Mouse (Mus musculus): ENCODE measurements at regions not wholly inside any gene's neighbourhood (a gene's known extent, or its start where the extent isn't known, plus 50 kb on each side); places are given as distances from the start of the nearest gene placed in this dataset.

- no peak overlapping the region for H3K4me3 ChIP-seq (ENCODE audit: control insufficient read depth, low read depth, low read length)
- H3K4me1 ChIP-seq (ENCODE audit: control insufficient read depth, insufficient read depth, low read length), result no peaks in the 10 kb centered on the region
- H3K36me3 ChIP-seq (ENCODE audit: control insufficient read depth, insufficient read depth, low read length), result no peaks in the 10 kb centered on the region
- TF ChIP-seq POLR2A (IDR thresholded peaks at IDR 0.05; ENCODE audit: control insufficient read depth, low read depth, low read length) (no peak), CTCF (IDR thresholded peaks at IDR 0.05; ENCODE audit: control insufficient read depth, insufficient read depth, insufficient replicate concordance, low read depth, low read length) (no peak)
- no peaks in the 10 kb centered on the region for H3K27me3 ChIP-seq (ENCODE audit: control insufficient read depth, insufficient read depth, low read length)
- no peak overlapping the region for H3K27ac ChIP-seq (ENCODE audit: control insufficient read depth, insufficient read depth, low read depth, low read length)
Observed at GRCm38 (mm10) chr2:128445443-128445842, 145.6 kb upstream of the Spdye4c start.

DNA sequence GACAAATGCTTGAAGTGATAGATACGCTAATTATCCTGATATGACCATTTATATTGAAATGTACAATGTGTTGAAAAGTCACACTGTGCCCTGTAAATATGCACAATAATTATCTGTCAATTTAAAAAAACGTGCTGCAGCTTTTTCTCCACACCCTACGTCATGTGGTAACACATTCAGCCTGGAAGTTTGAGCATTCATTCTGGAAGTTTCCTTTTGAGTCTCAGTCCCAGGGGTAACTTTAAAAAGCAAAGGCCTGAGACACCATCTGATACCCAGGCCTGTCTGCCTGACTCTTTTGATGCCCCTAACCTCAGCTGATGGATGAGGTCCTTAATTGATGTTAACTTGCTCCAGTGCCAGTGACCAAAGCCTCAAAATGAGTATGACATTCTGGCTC lies 141.7 kb upstream of the Spdye4c start:
- H3K27me3 ChIP-seq (ENCODE audit: control insufficient read depth, insufficient read depth, low read length), result no peaks in the 10 kb centered on the region
- H3K36me3 ChIP-seq (ENCODE audit: control insufficient read depth, insufficient read depth, low read length), result no peaks in the 10 kb centered on the region
- H3K4me3 ChIP-seq (ENCODE audit: control insufficient read depth, low read depth, low read length), result no peak overlapping the region
- TF ChIP-seq CTCF (IDR thresholded peaks at IDR 0.05; ENCODE audit: control insufficient read depth, insufficient read depth, insufficient replicate concordance, low read depth, low read length), result no peak
- no peak for TF ChIP-seq POLR2A (IDR thresholded peaks at IDR 0.05; ENCODE audit: control insufficient read depth, low read depth, low read length)
- H3K4me1 ChIP-seq (ENCODE audit: control insufficient read depth, insufficient read depth, low read length), result no peaks in the 10 kb centered on the region
- no peak overlapping the region for H3K27ac ChIP-seq (ENCODE audit: control insufficient read depth, insufficient read depth, low read depth, low read length)

- no peaks in the 10 kb centered on the region for H3K4me1 ChIP-seq (ENCODE audit: control insufficient read depth, insufficient read depth, low read length)
- TF ChIP-seq POLR2A (IDR thresholded peaks at IDR 0.05; ENCODE audit: control insufficient read depth, low read depth, low read length) (no peak), CTCF (IDR thresholded peaks at IDR 0.05; ENCODE audit: control insufficient read depth, insufficient read depth, insufficient replicate concordance, low read depth, low read length) (no peak)
- no peaks in the 10 kb centered on the region for H3K27me3 ChIP-seq (ENCODE audit: control insufficient read depth, insufficient read depth, low read length)
- H3K27ac ChIP-seq (ENCODE audit: control insufficient read depth, insufficient read depth, low read depth, low read length), result no peak overlapping the region
- no peaks in the 10 kb centered on the region for H3K36me3 ChIP-seq (ENCODE audit: control insufficient read depth, insufficient read depth, low read length)
- no peak overlapping the region for H3K4me3 ChIP-seq (ENCODE audit: control insufficient read depth, low read depth, low read length)
Observed at GRCm38 (mm10) chr2:128450045-128450444, 141.0 kb upstream of the Spdye4c start.

- Histone ChIP-seq H3K27me3 (ENCODE audit: control insufficient read depth, insufficient read depth, low read length) (no peaks in the 10 kb centered on the region), H3K27ac (ENCODE audit: control insufficient read depth, insufficient read depth, low read depth, low read length) (no peak overlapping the region), H3K36me3 (ENCODE audit: control insufficient read depth, insufficient read depth, low read length) (no peaks in the 10 kb centered on the region), H3K4me3 (ENCODE audit: control insufficient read depth, low read depth, low read length) (no peak overlapping the region), H3K4me1 (ENCODE audit: control insufficient read depth, insufficient read depth, low read length) (no peaks in the 10 kb centered on the region)
- TF ChIP-seq POLR2A (IDR thresholded peaks at IDR 0.05; ENCODE audit: control insufficient read depth, low read depth, low read length) (no peak), CTCF (IDR thresholded peaks at IDR 0.05; ENCODE audit: control insufficient read depth, insufficient read depth, insufficient replicate concordance, low read depth, low read length) (no peak)
Observed at GRCm38 (mm10) chr2:128451554-128452239, 139.3 kb upstream of the Spdye4c start.

DNA sequence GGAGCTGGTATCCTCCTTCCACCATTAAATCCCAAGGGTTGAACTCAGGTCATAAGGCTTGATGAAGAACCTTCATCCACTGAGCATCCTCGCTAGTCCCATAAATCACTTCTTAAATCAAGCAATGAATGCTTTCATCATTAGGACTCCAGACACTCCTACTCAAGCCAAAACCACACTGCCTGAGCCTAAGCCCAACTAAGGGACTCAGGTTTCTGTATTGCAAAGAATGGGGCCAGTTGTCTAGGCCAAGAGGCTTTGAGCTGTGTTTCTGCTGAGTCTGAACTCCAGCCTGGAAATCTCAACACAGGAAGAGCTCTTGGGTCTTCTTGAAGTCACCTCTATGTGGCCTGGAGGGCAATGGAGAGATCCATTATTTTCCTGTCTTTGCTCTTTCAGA lies 138.4 kb upstream of the Spdye4c start:
- Histone ChIP-seq H3K4me3 (ENCODE audit: control insufficient read depth, low read depth, low read length) (no peak overlapping the region), H3K27me3 (ENCODE audit: control insufficient read depth, insufficient read depth, low read length) (no peaks in the 10 kb centered on the region), H3K27ac (ENCODE audit: control insufficient read depth, insufficient read depth, low read depth, low read length) (no peak overlapping the region), H3K36me3 (ENCODE audit: control insufficient read depth, insufficient read depth, low read length) (no peaks in the 10 kb centered on the region), H3K4me1 (ENCODE audit: control insufficient read depth, insufficient read depth, low read length) (no peaks in the 10 kb centered on the region)
- TF ChIP-seq CTCF (IDR thresholded peaks at IDR 0.05; ENCODE audit: control insufficient read depth, insufficient read depth, insufficient replicate concordance, low read depth, low read length) (no peak), POLR2A (IDR thresholded peaks at IDR 0.05; ENCODE audit: control insufficient read depth, low read depth, low read length) (no peak)

DNA sequence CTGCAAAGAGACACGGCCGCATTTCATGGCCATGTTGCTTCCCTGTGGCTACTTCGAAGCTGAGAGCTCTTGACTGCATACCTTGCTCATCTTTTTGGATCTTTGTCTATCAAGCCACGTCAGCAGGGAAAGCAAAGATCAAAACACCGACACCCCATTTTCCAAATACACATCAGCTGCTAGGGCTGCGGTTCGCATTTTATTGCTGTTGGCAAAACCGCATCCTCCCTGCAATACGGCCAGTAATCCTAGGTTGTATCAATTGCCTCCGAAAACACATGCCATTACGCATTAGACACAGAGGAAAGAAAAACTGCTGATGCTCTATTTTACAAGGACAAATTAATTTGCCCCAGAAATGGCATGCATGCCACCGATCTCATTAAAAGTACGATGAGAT lies 136.5 kb upstream of the Spdye4c start:
- H3K27me3 ChIP-seq (ENCODE audit: control insufficient read depth, insufficient read depth, low read length), result no peaks in the 10 kb centered on the region
- no peak for TF ChIP-seq CTCF (IDR thresholded peaks at IDR 0.05; ENCODE audit: control insufficient read depth, insufficient read depth, insufficient replicate concordance, low read depth, low read length)
- no peak for TF ChIP-seq POLR2A (IDR thresholded peaks at IDR 0.05; ENCODE audit: control insufficient read depth, low read depth, low read length)
- H3K27ac ChIP-seq (ENCODE audit: control insufficient read depth, insufficient read depth, low read depth, low read length), result no peak overlapping the region
- no peaks in the 10 kb centered on the region for H3K4me1 ChIP-seq (ENCODE audit: control insufficient read depth, insufficient read depth, low read length)
- H3K36me3 ChIP-seq (ENCODE audit: control insufficient read depth, insufficient read depth, low read length), result no peaks in the 10 kb centered on the region
- H3K4me3 ChIP-seq (ENCODE audit: control insufficient read depth, low read depth, low read length), result no peak overlapping the region

DNA sequence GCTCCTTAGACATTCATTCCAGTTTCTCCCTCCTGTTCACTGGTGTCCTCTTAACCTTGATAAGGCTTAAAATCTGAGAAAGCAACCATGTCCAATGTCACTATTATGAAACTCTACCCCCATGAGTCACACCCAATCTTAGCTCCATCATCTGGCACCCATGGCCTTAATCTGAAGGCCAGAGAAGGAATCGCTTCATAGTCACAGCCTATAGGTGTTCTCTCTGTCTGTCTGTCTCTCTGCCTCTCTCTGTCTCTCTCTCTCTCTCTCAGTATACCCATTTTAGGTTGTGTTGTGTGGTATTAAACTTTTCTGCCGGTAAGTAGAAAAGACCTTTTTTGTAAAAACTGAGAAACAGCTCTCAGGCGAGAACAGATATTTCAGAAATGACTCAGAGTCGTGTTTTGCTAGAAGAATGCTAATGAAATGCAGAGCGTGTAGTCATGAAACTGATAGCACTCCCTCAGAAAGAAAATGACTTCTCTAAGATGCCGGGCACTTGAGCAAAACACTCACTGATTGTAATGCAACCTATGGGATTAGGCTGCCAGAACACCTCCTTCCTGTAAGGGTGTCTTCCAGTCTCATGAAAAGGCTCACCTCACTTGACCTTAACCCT lies 133.3 kb upstream of the Spdye4c start:
- Histone ChIP-seq H3K27ac (ENCODE audit: control insufficient read depth, insufficient read depth, low read depth, low read length) (no peak overlapping the region), H3K4me3 (ENCODE audit: control insufficient read depth, low read depth, low read length) (no peak overlapping the region; the same call in 1 of the 2 replicates), H3K27me3 (ENCODE audit: control insufficient read depth, insufficient read depth, low read length) (no peaks in the 10 kb centered on the region), H3K4me1 (ENCODE audit: control insufficient read depth, insufficient read depth, low read length) (no peaks in the 10 kb centered on the region), H3K36me3 (ENCODE audit: control insufficient read depth, insufficient read depth, low read length) (no peaks in the 10 kb centered on the region)
- TF ChIP-seq POLR2A (IDR thresholded peaks at IDR 0.05; ENCODE audit: control insufficient read depth, low read depth, low read length), result no peak
- TF ChIP-seq CTCF (IDR thresholded peaks at IDR 0.05; ENCODE audit: control insufficient read depth, insufficient read depth, insufficient replicate concordance, low read depth, low read length), result no peak
